Mouse (Mus musculus) G1E-ER4 (cell line): Measurements from ENCODE around the gene Dst. TPM values are rescaled to one million over a fixed set of nuclear protein-coding genes. Genes with fewer than 3 reads are reported as not detected.

Experiments used
- GATA1 ChIP-seq: IDR thresholded peaks from one replicate; pipeline ENCODE4 v1.8.0; 2012; ENCODE audit warnings: low read length, inconsistent platforms
- polyA plus RNA-seq: library from polyadenylated mRNA; stranded (reverse); fragments of >175 nt; gene quantifications from 2 replicates; pipeline ENCODE4 v1.2.3, GENCODE M21; 2012

Dst gene
- polyA plus RNA-seq, 1 experiment: not detected

DNA sequence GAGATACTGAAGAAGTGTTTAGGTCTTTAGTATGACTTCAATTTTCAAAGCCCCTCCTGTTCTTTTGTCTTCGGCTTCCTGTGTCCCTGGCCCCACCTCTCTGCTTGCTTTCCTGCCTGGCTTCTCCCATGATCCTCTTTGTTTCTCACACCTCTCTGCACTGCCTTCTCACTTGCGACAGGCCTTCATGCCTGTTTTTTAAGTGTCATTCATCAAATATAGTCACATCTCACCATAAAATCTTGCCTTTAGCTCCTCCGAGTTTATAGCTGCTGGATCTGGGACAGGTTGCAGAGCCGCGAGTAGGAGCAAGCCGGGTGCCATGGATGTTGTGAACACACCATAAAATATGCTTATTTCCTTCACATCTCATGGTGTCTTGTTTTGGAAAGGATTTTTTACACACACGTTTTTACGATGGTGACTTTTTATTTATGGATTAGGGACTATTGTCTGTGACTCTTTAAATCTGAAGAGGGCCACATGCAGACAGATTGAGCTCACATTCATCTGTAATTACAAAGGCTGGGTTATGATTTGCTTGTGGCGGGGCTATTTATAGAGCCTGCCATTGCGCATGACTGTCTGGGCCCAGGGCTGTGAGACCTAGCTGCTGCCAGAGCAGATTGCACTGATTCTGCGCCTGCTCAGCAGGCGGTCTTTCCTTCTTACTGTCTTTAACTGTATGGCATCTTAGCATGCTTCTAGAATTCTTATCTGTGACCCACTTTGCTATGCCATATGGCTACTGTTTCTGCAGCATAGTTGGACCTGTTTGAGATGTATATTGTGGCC is 38.8 kb downstream of the Dst start:
- TF ChIP-seq GATA1: no peak

- no peak for TF ChIP-seq GATA1
Observed at GRCm38 (mm10) chr1:33947838-33948237, 39.8 kb downstream of the Dst start.

GRCm38 (mm10) chr1:33948511-33948910 is 40.5 kb downstream of the Dst start:
- no peak for TF ChIP-seq GATA1

- no peak for TF ChIP-seq GATA1
Observed at GRCm38 (mm10) chr1:33955626-33956025, 47.6 kb downstream of the Dst start.

GRCm38 (mm10) chr1:33960439-33960838 is 52.4 kb downstream of the Dst start:
- TF ChIP-seq GATA1: no peak

DNA sequence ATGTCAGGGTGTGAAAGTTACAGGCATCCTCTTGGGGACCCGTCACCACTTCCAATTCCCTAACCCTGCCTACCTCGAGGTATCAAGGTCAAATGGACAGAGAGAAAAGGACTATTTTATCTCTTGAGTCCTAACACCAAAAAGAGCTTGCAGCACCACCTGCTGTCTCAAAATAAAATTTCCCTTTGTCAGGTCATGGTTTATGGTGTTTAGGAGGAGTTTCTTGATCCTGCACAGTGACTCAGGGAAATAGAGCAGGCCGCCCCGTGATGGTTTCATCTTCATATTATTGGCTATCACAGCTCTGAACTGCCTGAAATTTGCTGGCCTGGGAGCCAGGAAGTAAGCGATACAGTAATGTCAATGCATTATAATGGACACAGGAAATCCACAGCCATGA is 56.6 kb downstream of the Dst start:
- no peak for TF ChIP-seq GATA1

GRCm38 (mm10) chr1:33965824-33966223 is 57.8 kb downstream of the Dst start:
- TF ChIP-seq GATA1: no peak

- no peak for TF ChIP-seq GATA1
Observed at GRCm38 (mm10) chr1:33966328-33966727, 58.3 kb downstream of the Dst start.

DNA sequence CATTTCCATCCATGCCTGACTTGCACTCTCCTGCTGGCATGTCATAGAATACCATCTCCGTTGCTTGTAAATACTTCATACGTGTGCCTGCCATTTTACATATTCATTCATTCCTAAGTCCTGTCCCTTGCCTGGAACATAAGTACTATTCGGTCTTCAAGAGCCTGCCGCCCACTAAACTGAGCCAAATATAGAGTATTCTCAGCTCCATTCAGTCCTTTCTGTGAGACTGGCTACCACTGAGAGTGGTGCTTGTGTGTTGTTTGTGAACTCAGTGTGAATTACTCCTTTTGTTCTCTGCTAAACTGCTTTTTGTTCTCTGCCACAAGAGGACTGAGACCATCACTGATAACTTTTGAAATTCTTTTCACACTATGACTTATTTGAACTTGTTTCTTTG is 59.2 kb downstream of the Dst start:
- TF ChIP-seq GATA1: no peak

DNA sequence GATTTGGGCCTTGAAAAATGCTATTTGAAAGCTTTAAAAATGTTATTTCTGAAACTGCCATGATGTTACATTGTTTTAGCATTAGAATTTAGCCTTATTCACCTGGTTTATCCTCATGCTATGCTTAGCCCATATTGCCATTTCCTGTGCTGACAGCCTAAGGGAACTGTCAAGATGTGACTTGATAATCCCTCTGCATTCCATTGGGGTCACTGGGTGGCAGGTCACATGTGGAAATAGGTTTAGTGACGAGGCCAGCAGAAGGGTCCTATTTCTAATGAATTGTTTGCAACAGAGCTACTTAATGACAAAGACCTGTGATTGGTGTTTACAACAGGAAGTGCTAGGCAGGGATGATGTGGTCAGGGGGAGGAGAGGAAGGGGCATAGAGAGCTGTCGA is 61.9 kb downstream of the Dst start:
- no peak for TF ChIP-seq GATA1

DNA sequence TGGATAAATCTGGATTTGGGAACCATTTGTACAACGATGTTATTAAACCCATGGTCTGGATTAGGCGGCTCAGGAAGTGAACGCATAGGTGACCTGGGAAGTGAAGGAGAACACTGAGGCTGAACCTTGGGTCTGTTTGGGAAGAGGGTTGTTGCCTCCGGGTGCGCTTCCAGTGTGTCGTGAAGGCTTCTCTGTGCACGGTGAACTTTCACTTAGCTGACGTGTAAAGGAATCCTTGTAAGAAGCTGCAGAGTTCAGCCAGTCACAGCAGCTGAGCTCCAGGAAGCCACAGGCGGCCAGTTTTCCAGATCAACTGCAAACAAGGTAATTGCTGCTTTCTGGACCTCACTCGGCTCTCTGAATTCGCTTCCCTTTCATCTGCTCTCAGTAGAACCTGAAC is 66.4 kb downstream of the Dst start:
- no peak for TF ChIP-seq GATA1

- TF ChIP-seq GATA1: no peak
Observed at GRCm38 (mm10) chr1:33975333-33975732, 67.3 kb downstream of the Dst start.

GRCm38 (mm10) chr1:33977832-33978231 is 69.8 kb downstream of the Dst start:
- no peak for TF ChIP-seq GATA1

- TF ChIP-seq GATA1: no peak
Observed at GRCm38 (mm10) chr1:33980420-33980819, 72.4 kb downstream of the Dst start.

- TF ChIP-seq GATA1: no peak
Observed at GRCm38 (mm10) chr1:33989643-33990042, 81.6 kb downstream of the Dst start.

- no peak for TF ChIP-seq GATA1
Observed at GRCm38 (mm10) chr1:33991067-33991466, 83.0 kb downstream of the Dst start.

- no peak for TF ChIP-seq GATA1
Observed at GRCm38 (mm10) chr1:33992810-33993209, 84.8 kb downstream of the Dst start.

DNA sequence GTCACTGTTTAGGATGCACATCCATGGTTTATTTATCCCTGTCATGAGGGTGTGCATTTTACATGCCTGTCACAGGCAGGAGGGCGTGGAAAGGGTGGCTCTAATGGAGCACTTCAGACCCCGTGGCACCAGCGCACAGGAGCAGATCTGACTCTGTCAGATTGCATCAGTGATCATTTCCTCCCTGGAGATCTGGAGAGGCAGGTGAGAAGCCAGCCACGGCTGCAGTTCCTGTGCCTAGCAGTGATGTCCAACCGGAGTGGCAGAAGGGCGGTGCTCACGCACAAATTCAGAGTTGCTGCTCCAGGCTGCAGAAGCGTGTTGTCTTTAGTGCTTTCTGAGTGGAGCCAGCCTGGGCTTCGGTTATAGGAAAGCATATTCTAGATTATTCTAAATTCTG is 86.2 kb downstream of the Dst start:
- no peak for TF ChIP-seq GATA1
